Mouse (Mus musculus) CH12.LX (cell line): Measurements from ENCODE around the gene Grid1.

Experiments used
- CHD1 ChIP-seq: IDR thresholded peaks from 2 replicates; pipeline ENCODE4 v1.6.1; 2012; ENCODE audit warnings: low read depth, low read length, improper control_type of control experiment, inconsistent platforms
- CTCF ChIP-seq, 2 experiments: IDR thresholded peaks in 1 of 2; conservative IDR thresholded peaks in 1 of 2; 2 replicates each; pipeline ENCODE4 v1.5.1; 2011 to 2012; ENCODE audit warnings: low read depth in 2 of 2, low read length in 2 of 2, improper control_type of control experiment in 1 of 2, inconsistent platforms in 1 of 2, mild to moderate bottlenecking in 1 of 2, moderate library complexity in 1 of 2
- ETS1 ChIP-seq: conservative IDR thresholded peaks from 2 replicates; pipeline ENCODE4 v1.6.1; 2012; ENCODE audit warnings: low read depth, mild to moderate bottlenecking, inconsistent platforms, low read length, improper control_type of control experiment, moderate library complexity
- HCFC1 ChIP-seq: IDR thresholded peaks from 2 replicates; pipeline ENCODE4 v1.6.1; 2012; ENCODE audit warnings: low read depth, mild to moderate bottlenecking, inconsistent platforms, low read length, improper control_type of control experiment
- MYC ChIP-seq: IDR thresholded peaks from 2 replicates; pipeline ENCODE4 v1.6.1; 2011; ENCODE audit warnings: low read depth, mild to moderate bottlenecking, improper control_type of control experiment, low read length
- POLR2A ChIP-seq: IDR thresholded peaks from 2 replicates; pipeline ENCODE4 v1.6.1; 2011; ENCODE audit warnings: low read depth, mild to moderate bottlenecking, improper control_type of control experiment, low read length
- POLR2AphosphoS2 ChIP-seq: IDR thresholded peaks from 2 replicates; pipeline ENCODE4 v1.6.1; 2011; ENCODE audit warnings: low read depth, low read length, improper control_type of control experiment
- SMC3 ChIP-seq: IDR thresholded peaks from 2 replicates; pipeline ENCODE4 v1.6.1; 2011; ENCODE audit warnings: low read depth, low read length, improper control_type of control experiment
- USF1 ChIP-seq: IDR thresholded peaks from 2 replicates; pipeline ENCODE4 v1.6.1; 2014; ENCODE audit warnings: low read depth, mild to moderate bottlenecking, inconsistent platforms, low read length, improper control_type of control experiment
- ZC3H11A ChIP-seq: IDR thresholded peaks from 2 replicates; pipeline ENCODE4 v1.6.1; 2012; ENCODE audit warnings: low read depth, mild to moderate bottlenecking, inconsistent platforms, low read length, improper control_type of control experiment

GRCm38 (mm10) chr14:34916315-34916714 is 96.4 kb downstream of the Grid1 start:
- TF ChIP-seq CTCF (conservative IDR thresholded peaks at IDR 0.05 in 1 of 2, IDR thresholded peaks at IDR 0.05 in 1 of 2; ENCODE audit: low read depth in 2 of 2, low read length in 2 of 2) (no peak), POLR2AphosphoS2 (no peak), ETS1 (no peak), ZC3H11A (no peak), POLR2A (no peak), MYC (no peak), CHD1 (no peak), USF1 (no peak), HCFC1 (no peak), SMC3 (no peak)
